Mouse (Mus musculus): ENCODE measurements around the gene A930018P22Rik. TPM values are rescaled to one million over a fixed set of nuclear protein-coding genes. Genes with fewer than 3 reads are reported as not detected.

The A930018P22Rik gene
- total and polyA plus RNA-seq, 3 experiments, result not detected

DNA sequence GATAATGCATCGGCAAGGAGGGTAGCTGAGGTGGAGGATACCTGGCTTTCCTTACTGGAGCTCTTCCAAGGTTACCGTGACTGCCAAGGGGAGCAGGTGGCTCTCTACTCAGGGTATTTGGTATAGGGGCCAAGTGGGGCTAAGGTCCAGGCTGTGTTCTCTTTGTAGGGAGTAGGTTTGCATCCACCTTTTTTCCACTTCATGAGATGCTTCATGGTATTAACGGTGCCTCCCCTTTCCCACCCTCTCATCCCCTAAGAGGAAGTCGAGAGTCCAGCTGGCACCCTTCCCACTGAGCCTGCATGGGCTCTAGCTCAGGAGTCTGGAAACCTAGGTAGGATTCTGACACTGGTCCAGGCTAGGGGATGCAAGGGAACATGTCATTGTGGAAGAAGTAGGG lies 30.8 kb downstream of the A930018P22Rik start:
- ATAC-seq (ENCODE audit: extremely low read depth, insufficient number of reproducible peaks, low FRiP score, poor library complexity, severe bottlenecking), result no peak
- peaks cover 70% of the 10 kb centered on the region for H3K27me3 ChIP-seq (ENCODE audit: insufficient read depth, low read length)
- H3K4me3 ChIP-seq (ENCODE audit: low read depth, low read length), result no peak overlapping the region

DNA sequence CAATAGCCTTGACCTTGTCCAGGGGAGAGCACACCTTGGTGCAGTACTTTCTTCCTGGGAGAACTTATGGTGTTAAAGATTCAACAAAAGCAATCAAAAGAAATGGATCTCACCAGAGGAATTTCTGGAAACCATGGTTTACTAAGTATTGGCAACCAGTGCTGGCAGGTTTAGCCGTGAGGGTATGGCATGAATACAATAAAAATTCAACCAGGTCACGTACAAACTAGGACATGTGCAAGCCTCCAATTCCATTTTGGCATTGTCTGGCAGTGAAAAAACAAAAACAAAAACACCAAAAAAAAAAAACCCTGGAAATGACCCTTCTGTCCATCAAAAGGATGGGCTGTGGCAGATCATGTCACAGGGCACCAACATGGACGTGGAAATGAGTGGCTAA lies 31.3 kb downstream of the A930018P22Rik start:
- H3K9me3 ChIP-seq (replicated peaks), result no peaks in the 10 kb centered on the region
- peaks cover 64% of the 10 kb centered on the region for H3K27me3 ChIP-seq (ENCODE audit: insufficient read depth, low read length)
- TF ChIP-seq GATA2 (IDR thresholded peaks at IDR 0.05; ENCODE audit: borderline replicate concordance, low read depth, low read length), result no peak
- TF ChIP-seq CTCF (IDR thresholded peaks at IDR 0.05; ENCODE audit: low read depth, low read length), result no peak
- no peak for TF ChIP-seq GATA1 (IDR thresholded peaks at IDR 0.05; ENCODE audit: borderline replicate concordance, low read length)
- no peak for TF ChIP-seq TAL1 (conservative IDR thresholded peaks at IDR 0.05; ENCODE audit: low read depth, low read length)
- no peak for TF ChIP-seq POLR2AphosphoS5 (IDR thresholded peaks at IDR 0.05; ENCODE audit: insufficient replicate concordance, low read depth, low read length)
- H3K4me3 ChIP-seq (ENCODE audit: low read depth, low read length), result no peak overlapping the region
- H3K36me3 ChIP-seq (replicated peaks), result no peaks in the 10 kb centered on the region
- H3K4me1 ChIP-seq (ENCODE audit: insufficient read depth, low read depth, low read length), result peaks cover 4% of the 10 kb centered on the region; the same call in 1 of the 2 replicates
- ATAC-seq (ENCODE audit: extremely low read depth, insufficient number of reproducible peaks, low FRiP score, poor library complexity, severe bottlenecking) (no peak), DNase-seq (ENCODE audit: low spot score) (no peak)

More for the DNA sequence above, 30.8 kb downstream of the A930018P22Rik start:
- H3K4me1 ChIP-seq (ENCODE audit: insufficient read depth, low read depth, low read length), result peaks cover 4% of the 10 kb centered on the region; the same call in 1 of the 2 replicates
- H3K9me3 ChIP-seq (replicated peaks), result no peaks in the 10 kb centered on the region
- TF ChIP-seq CTCF (IDR thresholded peaks at IDR 0.05; ENCODE audit: low read depth, low read length), result no peak
- TF ChIP-seq POLR2AphosphoS5 (IDR thresholded peaks at IDR 0.05; ENCODE audit: insufficient replicate concordance, low read depth, low read length), result no peak
- TF ChIP-seq GATA2 (IDR thresholded peaks at IDR 0.05; ENCODE audit: borderline replicate concordance, low read depth, low read length), result no peak
- no peak for TF ChIP-seq GATA1 (IDR thresholded peaks at IDR 0.05; ENCODE audit: borderline replicate concordance, low read length)
- no peak for TF ChIP-seq TAL1 (conservative IDR thresholded peaks at IDR 0.05; ENCODE audit: low read depth, low read length)
- DNase-seq (ENCODE audit: low spot score), result no peak
- H3K36me3 ChIP-seq (replicated peaks), result no peaks in the 10 kb centered on the region

DNA sequence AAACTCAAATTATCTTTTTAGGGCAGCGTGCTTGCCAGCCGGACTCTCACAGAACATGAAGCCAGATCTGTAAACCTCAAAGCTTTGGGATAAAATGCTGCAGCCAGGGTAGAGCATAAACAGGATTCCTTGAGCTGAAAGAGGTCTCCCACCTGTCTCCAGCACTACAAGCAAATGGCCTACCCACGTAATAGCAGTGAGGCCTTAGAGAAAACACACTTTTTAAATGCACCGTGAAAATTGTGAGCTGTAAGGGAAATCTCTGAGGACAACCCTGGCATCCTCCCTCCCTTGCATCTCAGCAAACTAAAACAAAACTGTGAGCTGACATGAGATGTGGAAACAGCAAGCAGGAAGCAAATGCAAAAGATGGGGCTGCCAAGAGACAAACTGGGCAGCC lies 35.3 kb downstream of the A930018P22Rik start:
- DNase-seq (ENCODE audit: low spot score) (no peak), ATAC-seq (ENCODE audit: extremely low read depth, insufficient number of reproducible peaks, low FRiP score, poor library complexity, severe bottlenecking) (no peak)
- Histone ChIP-seq H3K4me3 (ENCODE audit: low read depth, low read length) (no peak overlapping the region), H3K9me3 (replicated peaks) (no peaks in the 10 kb centered on the region), H3K27me3 (ENCODE audit: insufficient read depth, low read length) (peaks cover 55% of the 10 kb centered on the region), H3K36me3 (replicated peaks) (no peaks in the 10 kb centered on the region), H3K4me1 (ENCODE audit: insufficient read depth, low read depth, low read length) (peaks cover 9% of the 10 kb centered on the region; the same call in 1 of the 2 replicates)
- TF ChIP-seq GATA2 (IDR thresholded peaks at IDR 0.05; ENCODE audit: borderline replicate concordance, low read depth, low read length) (no peak), POLR2AphosphoS5 (IDR thresholded peaks at IDR 0.05; ENCODE audit: insufficient replicate concordance, low read depth, low read length) (no peak), GATA1 (IDR thresholded peaks at IDR 0.05; ENCODE audit: borderline replicate concordance, low read length) (no peak), CTCF (IDR thresholded peaks at IDR 0.05; ENCODE audit: low read depth, low read length) (no peak), TAL1 (conservative IDR thresholded peaks at IDR 0.05; ENCODE audit: low read depth, low read length) (no peak)

DNA sequence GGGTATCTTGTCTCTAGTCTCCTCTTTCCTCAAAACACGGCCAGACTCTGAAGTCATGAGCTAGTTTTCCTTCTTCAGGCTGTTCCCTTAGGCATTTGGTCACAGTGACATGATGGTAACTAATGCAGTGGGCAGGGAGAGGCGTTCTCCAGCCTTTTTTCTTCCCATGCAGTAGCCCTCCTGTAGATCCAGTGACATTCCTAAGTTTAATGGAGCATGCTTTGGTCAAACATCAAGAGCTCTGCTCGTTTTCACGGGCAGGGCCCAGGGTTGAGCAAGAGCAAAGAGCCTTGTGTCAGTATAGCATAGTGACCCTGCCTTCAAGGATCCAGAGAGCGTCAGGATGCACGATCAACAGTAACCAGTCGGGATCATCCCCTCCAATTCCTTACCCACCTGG lies 40.8 kb downstream of the A930018P22Rik start:
- DNase-seq (ENCODE audit: low spot score), result no peak

DNA sequence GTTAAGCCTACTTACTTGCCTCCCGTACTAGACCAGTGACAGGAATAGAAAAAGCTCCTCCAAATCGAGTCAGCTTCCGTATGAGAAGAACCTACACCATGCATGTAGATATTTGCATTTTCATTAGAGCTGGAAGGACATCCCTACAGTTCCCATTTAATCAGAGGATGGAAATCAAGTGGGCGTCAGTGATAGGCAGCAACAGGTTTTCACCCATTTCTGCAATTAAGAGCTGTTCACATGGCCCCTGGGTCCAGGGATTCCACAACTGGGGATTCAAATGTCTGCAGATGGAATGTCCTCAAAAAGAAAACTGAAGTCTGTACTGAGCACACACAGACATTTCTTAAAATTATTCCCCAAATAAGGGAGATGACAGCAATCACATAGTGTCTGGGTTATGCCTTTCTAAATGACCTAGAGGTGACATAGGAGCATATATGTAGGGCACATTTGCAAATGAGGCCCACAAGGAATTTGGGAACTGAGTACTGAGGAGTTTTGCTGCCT lies 41.5 kb downstream of the A930018P22Rik start:
- no peak for DNase-seq (ENCODE audit: low spot score)
- H3K9me3 ChIP-seq (replicated peaks), result no peaks in the 10 kb centered on the region
- H3K4me3 ChIP-seq (ENCODE audit: low read depth, low read length), result no peak overlapping the region
- H3K4me1 ChIP-seq (ENCODE audit: insufficient read depth, low read depth, low read length), result peaks cover 6% of the 10 kb centered on the region; the same call in 1 of the 2 replicates
- TF ChIP-seq CTCF (IDR thresholded peaks at IDR 0.05; ENCODE audit: low read depth, low read length) (no peak), TAL1 (conservative IDR thresholded peaks at IDR 0.05; ENCODE audit: low read depth, low read length) (no peak), GATA1 (IDR thresholded peaks at IDR 0.05; ENCODE audit: borderline replicate concordance, low read length) (no peak), POLR2AphosphoS5 (IDR thresholded peaks at IDR 0.05; ENCODE audit: insufficient replicate concordance, low read depth, low read length) (no peak), GATA2 (IDR thresholded peaks at IDR 0.05; ENCODE audit: borderline replicate concordance, low read depth, low read length) (no peak)
- peaks cover 48% of the 10 kb centered on the region for H3K27me3 ChIP-seq (ENCODE audit: insufficient read depth, low read length)
- no peak for ATAC-seq (ENCODE audit: extremely low read depth, insufficient number of reproducible peaks, low FRiP score, poor library complexity, severe bottlenecking)
- no peaks in the 10 kb centered on the region for H3K36me3 ChIP-seq (replicated peaks)

More for the DNA sequence above, 40.8 kb downstream of the A930018P22Rik start:
- Histone ChIP-seq H3K4me3 (ENCODE audit: low read depth, low read length) (no peak overlapping the region), H3K9me3 (replicated peaks) (no peaks in the 10 kb centered on the region), H3K4me1 (ENCODE audit: insufficient read depth, low read depth, low read length) (peaks cover 6% of the 10 kb centered on the region; the same call in 1 of the 2 replicates), H3K27me3 (ENCODE audit: insufficient read depth, low read length) (peaks cover 46% of the 10 kb centered on the region), H3K36me3 (replicated peaks) (no peaks in the 10 kb centered on the region)
- no peak for ATAC-seq (ENCODE audit: extremely low read depth, insufficient number of reproducible peaks, low FRiP score, poor library complexity, severe bottlenecking)
- TF ChIP-seq CTCF (IDR thresholded peaks at IDR 0.05; ENCODE audit: low read depth, low read length) (no peak), GATA2 (IDR thresholded peaks at IDR 0.05; ENCODE audit: borderline replicate concordance, low read depth, low read length) (no peak), TAL1 (conservative IDR thresholded peaks at IDR 0.05; ENCODE audit: low read depth, low read length) (no peak), GATA1 (IDR thresholded peaks at IDR 0.05; ENCODE audit: borderline replicate concordance, low read length) (no peak), POLR2AphosphoS5 (IDR thresholded peaks at IDR 0.05; ENCODE audit: insufficient replicate concordance, low read depth, low read length) (no peak)

DNA sequence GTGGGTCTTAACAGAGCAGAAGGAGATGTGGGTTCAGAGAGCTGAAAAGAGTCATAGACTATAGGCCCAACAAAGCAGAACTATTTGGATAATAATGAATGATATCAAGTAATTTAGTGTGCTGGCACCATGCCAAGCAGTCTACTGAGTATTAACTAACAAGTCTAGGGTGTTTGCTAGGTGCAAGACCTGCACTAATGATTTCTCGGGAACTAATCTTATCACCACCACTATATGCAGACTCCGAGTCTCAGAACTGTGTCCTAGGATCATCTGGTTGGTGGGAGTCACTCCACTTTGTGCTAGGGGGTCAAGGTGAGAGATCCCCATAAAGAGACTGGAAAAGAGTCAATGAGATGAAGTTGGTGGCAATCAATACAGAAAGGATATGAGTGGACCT lies 43.1 kb downstream of the A930018P22Rik start:
- TF ChIP-seq CTCF (IDR thresholded peaks at IDR 0.05; ENCODE audit: low read depth, low read length) (no peak), GATA1 (IDR thresholded peaks at IDR 0.05; ENCODE audit: borderline replicate concordance, low read length) (no peak), TAL1 (conservative IDR thresholded peaks at IDR 0.05; ENCODE audit: low read depth, low read length) (no peak), POLR2AphosphoS5 (IDR thresholded peaks at IDR 0.05; ENCODE audit: insufficient replicate concordance, low read depth, low read length) (no peak), GATA2 (IDR thresholded peaks at IDR 0.05; ENCODE audit: borderline replicate concordance, low read depth, low read length) (no peak)
- Histone ChIP-seq H3K27me3 (ENCODE audit: insufficient read depth, low read length) (peaks cover 40% of the 10 kb centered on the region), H3K9me3 (replicated peaks) (no peaks in the 10 kb centered on the region), H3K36me3 (replicated peaks) (no peaks in the 10 kb centered on the region), H3K4me1 (ENCODE audit: insufficient read depth, low read depth, low read length) (peaks cover 2% of the 10 kb centered on the region; the same call in 1 of the 2 replicates), H3K4me3 (ENCODE audit: low read depth, low read length) (no peak overlapping the region)
- DNase-seq (ENCODE audit: low spot score), result no peak
- ATAC-seq (ENCODE audit: extremely low read depth, insufficient number of reproducible peaks, low FRiP score, poor library complexity, severe bottlenecking), result no peak

Measured in G1E (cell line).